Mouse (Mus musculus) liver, embryonic 14.5 days (tissue): ENCODE results near the gene Gm17555.

Experiments
- CTCF ChIP-seq: IDR thresholded peaks from 2 replicates; pipeline ENCODE4 v1.5.1; 2016; ENCODE audit warnings: antibody characterized with exemption, low read depth, control low read depth
- EP300 ChIP-seq: IDR thresholded peaks from 2 replicates; pipeline ENCODE4 v1.6.1; 2016; ENCODE audit warnings: antibody characterized with exemption, low read depth

DNA sequence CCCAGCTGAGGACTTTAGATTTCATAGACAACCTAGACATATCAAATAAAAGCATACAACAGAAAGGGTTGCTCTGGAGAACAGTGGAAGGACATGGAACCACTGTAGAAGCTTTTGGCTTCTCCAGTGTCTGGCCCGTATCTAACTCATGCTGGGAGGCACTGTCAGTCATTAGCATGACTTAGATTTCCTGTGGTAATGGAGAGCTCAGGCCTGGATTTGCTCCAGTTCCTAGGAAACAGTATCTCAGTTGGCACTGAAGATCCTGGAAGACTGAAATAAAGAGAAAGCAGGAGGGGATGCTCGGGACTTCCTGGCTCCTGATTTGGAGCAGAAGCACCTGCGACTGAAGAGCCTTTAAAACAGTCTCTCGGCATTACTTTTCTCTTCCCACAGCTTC is 12.7 kb downstream of the Gm17555 start:
- TF ChIP-seq CTCF, result no peak
- TF ChIP-seq EP300, result no peak
